Mouse (Mus musculus): ENCODE measurements around the gene Riox1.
"Not testable (repeated sequence)": the region's sequence is repeated elsewhere in the genome, so short reads cannot be mapped to it uniquely, and the experiment has no call there.

The Riox1 gene

DNA sequence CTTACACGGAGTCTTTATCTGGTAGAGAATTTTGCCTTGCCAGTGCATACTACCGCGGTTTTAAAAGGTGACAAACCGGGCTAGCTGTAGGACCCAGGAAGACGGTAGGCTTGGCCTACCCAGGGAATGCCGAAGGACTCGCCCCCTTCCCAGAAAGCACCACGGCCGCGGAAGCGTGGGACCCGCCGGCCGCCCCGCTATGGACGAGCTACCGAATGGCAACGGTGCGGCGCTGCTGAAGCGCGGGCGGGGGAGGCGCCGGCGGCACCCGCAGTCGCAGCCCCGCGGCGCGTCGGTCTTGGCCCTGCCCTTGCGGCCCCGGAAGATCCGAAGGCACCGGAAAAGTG lies at the start of gene Riox1:
Gene Riox1, plus strand, starts transcription at position 116 of the 347 bp plus-strand sequence.
- DNase-seq (ENCODE audit: low read depth): peak; percentile 85

DNA sequence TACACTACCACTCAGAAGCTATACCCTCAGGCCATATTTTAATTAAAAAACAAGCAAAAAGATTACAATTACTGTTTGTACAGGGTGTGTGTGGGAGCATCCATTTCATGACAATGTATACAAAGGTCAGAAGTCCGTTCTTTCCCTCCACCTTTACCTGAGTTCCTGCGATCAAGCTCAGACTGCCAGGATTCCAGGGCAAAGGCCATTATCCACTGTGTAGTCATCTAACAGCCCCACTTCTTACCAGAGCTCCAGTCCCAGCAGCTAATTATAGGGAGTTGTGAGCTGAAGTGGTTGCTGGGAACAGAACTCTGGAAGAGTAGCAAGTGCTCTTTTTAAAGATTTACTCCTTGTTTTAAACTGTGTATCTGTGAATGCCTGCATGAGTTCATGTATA lies 40.0 kb upstream of the Riox1 start:
- DNase-seq (ENCODE audit: low read depth): no peak

DNA sequence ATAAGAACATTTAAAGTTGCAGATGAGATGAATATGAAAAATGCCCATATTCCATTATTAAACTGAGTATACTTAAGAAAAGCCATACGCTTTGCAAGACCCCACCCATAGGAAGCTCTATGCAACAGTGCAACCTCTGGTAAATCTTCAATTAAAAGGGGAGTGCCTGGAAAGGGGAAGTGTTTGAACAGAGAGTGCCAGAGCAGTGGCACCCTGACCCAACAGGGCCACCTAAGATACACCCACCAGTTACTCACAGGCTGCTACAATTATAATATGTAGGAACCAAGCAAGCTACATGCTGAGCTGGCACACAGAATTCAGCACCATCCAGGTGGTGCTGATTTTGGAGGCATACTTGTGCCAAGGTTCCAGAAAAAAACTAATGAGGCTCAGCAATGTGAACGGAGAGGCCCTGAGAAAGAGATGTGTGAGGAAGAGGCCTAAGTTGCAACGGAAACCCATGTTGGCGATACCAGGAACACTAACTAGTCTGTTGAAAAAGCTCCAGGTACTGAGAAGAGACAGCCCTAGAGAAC lies 36.1 kb upstream of the Riox1 start:
- DNase-seq (ENCODE audit: low read depth): peak; percentile 30

DNA sequence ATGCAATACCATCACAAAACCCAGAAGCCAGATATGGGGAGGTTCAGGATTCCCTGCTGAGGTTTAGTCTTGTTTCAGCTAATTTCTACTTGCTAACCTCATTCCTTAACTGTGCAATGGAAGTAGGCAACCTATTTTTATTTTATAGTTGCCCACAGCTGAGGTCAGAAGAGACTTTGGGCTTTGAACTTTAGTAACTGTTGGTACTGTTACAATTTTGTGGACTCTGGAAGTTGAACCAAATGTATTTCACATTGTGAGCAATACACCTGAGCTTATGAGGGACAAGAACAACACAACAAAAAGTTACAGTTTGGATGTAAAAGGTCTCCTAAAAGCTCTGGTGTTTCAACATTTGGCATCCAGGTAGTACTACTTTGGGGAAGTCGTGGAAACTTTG lies 35.6 kb upstream of the Riox1 start:
- DNase-seq (ENCODE audit: low read depth): no peak

DNA sequence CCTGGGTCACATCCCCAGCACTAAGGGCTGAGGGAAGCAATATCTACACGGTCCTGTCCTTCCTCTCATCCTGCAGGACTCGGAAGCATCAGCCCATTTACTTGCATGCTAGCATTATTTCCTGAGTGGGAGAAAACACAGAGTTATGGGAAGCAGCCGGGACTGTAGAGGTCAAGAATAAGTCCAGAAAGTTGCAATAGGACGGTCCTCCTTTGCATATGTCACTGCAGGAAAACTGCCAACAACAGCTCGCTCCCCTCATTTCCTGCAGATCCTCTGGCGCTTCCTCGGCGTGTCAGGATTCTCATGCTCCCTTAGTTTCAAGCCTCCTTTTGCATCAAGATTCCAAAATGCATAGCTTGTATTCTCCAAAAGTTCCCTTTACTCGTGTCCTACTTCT lies 33.5 kb upstream of the Riox1 start:
- no peak for DNase-seq (ENCODE audit: low read depth)

DNA sequence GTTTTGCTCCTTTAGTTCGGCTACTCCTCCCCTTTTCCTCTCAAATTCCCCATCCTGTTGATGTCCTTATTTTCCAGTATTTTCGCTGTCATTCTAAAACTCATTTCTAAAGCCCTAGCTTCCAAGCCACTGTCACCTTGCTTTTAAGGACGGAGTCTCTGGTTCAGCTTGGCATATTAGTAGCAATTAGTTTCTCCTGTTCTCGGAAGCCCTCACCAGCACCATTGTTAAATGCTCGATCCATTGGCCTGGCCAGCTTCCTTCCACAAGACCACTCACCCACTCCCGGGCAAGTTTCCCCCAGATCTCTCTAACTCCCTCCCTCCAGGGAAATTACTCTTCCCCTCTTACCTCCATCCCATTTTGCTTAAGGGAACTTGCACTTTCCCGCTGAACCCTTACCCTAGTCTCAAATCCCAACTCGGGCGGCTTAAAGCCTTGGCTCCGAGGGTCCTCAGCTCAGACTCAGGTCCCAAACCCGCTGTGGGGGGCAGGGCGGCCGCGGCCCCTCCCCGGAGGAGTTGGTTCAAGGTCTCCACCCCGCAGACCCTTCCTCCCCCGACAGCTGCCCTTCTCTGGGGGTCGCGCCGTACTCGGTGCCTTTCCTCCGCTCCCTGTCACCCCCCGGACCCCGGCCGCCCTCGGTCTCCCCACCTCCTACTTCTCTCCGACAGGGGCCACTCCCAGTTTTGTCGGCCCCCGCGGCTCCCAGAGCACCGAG lies 29.5 kb upstream of the Riox1 start:
- DNase-seq (ENCODE audit: low read depth): no peak

DNA sequence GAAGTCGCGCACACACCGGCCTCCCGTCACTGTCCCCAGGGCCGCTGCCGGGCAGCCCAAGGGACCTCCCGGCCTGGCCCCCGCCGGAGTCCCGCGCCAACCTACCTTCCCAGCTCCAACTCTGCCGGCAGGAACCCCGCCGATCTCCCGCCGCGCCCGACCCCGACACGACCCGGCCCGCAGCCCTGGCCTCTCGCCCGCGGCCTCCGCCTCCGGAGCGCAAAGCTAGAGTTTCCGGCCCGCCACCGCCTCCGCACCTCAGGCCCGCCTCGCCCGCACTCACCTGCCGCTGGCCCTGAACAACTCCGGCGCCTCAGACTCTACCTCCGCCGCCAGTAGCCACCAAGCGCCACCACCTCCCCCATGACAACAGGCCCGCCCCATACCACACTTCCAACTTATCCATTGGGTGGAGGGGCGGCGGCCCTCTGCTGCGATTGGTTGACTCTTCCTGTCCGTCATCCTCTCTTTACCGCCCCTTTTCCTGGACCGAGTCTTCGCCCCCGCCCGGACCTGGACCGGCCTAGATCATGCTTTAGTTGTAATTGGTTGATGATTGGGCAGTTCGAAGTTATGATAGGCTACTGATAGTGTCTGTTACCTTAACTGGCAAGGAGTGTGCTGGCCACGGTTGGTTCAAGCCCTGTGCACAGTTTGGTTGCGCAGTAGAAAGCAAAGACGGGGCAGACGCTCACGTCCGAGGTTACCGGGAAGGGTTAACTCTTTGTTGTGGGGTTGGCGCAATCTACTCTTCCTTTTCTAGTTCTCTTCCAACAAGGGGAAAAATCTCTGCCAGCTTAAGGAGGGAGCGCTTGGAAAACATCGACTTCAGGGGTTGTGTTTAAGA lies 28.6 kb upstream of the Riox1 start, which contains the start of gene Numb:
Gene Numb, minus strand, starts transcription at position 400 of the 847 bp plus-strand sequence.
- peak; percentile 100 for DNase-seq (ENCODE audit: low read depth)

DNA sequence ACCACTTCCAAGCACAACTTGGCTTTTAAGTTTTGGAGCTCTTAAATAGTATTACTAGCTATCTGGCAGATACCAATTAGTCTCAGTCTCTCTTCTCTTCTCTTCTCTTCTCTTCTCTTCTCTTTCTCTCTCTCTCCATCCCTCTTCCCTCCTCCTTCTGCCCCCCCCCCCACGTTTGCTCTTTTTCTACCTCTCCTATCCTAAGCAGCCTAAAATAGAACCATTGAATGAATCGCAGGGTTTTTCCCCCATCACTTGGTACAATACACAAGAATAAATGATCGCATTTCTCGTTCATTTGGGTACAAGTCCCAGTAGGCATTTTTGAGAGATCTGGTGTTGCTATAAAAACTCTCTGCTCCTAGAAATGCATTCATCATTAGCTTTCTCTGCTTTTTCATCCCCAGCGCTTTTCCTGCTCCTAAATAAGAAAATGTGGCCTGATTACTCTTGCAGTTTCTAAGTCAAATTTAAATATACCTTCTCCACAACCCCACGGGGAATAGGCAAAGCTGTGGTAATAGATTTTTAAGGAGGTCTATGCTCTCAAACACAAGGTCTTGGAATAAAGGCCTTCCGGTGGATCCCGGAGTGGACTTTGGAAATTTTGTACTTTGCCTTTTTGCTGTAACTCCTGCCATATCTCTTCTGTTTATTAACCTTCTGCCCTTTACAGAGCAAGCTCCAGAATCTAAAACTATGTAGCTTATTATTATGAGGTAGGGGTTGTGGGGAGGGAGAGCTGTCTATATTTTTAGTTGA lies 27.5 kb upstream of the Riox1 start:
- no peak for DNase-seq (ENCODE audit: low read depth)

DNA sequence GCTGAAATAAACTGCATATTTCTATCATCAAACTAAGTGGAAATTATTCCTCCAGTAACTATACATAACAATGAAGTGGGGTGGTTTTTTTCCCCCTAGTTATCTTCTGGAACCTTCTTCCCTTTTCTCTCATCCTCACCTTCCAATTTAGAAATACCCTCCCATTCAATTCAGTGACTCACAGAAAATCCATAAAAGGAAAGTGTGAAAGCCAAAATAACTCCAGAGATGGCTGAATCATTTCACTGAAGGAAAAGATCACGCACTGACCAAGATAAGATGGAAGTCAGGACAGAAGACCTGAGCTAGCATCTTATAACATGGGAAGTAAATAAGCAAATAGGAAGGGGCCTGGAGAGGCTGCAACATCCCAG lies 26.9 kb upstream of the Riox1 start:
- DNase-seq (ENCODE audit: low read depth): no peak

DNA sequence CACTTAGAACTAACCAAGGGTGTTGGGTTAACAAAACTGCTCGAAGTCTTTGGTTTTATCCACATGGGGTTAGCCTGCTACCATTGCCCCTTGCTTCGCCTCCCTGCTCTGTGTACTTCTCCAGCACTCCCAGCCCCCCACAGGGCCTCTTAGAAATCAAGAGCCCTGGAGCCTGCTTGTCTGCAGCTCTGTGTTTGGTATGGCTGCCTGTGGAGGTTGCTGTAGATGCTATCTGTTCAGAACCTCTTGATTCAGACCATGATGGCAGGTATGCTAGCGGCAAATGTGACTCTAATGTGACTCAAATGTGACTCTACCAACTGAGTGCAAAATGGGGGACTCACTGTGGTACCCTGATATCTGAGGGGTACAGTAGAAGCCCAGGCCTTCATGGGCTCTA lies 26.1 kb upstream of the Riox1 start:
- DNase-seq (ENCODE audit: low read depth): no peak

DNA sequence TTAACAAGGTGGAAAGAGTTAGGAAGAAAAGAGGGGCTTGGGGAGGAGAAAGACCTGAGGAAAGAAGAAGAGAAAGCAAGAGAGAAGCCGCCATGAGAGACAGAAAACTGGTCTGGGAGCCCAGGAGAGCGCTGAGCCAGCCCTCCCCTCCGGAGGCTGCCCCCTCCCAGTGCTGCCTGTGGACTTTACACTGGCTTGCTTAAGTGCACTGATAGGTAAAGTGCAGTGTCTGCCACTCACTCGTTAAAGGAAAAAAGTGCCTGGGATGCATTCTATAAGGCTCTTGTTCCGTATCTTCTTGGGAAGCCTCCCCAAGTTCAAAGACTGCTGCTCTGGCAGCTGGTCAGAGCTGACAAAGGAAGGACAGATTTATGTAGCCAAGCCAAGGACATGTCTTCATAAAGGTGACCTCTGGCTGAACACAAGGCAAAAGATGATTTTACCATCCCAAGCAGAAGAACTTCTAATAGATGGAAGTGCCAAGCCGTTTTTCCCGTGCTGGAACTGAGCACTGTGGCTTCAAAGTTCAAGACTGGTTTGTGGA lies 25.2 kb upstream of the Riox1 start:
- DNase-seq (ENCODE audit: low read depth): no peak

DNA sequence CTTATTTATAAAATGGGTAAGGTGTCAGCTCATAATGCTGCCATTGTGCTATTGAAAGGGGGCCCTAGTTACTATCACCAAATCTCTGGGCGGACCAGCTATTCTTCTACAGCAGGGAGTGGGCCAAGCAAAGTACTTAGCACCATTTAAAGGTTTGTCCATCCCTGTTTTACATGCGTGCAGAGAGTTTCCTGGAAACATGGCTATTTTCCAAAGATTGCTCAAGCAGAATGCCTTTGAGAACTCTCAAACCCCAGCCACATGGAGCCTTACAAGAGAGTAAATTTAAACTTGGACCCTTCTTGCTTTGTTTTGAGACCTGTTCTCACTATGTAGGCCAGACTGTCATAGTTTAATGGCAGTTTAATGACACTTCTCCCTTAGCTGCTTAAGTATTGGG lies 24.3 kb upstream of the Riox1 start:
- DNase-seq (ENCODE audit: low read depth): no peak

DNA sequence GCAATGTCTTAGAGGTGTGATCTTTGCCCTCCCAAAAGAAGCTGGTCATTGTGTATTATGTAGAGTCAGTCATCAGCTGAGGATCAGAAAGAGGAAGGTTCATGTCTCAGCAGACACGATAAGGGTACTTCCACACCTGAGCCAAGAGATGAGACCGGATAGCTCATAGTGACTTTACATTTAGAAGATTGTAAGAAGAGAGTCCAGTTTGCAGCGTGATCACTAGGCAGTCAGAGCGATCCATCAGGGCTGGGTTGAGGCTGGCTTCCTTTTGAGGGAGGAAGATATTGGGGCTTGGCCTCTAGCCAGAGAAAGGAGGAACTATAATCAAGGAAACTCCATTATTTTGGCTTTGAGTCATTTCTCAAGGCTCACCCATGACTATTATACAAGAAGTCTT lies 22.7 kb upstream of the Riox1 start:
- peak; percentile 69 for DNase-seq (ENCODE audit: low read depth)

DNA sequence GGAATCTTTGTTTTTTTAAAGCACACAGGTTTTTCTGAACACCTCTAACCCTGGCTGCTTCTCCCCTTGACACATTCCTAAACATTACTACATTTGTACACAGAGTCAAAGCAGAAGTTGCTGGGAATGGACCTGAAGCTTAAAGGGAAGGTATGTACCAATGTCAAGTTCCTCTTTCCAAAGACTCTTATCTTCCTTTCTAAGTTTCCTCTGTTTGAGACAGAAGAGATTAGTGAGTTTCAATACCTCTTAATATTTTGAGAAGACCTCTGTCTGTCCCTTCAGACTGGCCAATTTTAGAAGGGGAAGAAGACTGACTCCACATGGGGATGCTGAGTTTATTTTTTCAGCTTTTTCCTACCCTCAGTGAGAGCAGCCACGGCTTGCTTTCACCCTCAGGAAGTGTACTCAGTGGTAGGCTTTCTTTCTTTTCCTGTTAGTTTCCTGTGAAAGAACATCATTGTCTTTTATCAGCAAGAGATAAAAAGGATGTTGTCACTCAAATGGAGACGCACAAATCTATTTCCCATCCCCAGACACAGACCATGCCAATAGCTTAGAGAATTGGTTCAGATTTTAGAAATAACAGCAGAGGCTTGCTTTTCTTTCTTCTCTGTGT lies 21.1 kb upstream of the Riox1 start:
- peak; percentile 74 for DNase-seq (ENCODE audit: low read depth)

DNA sequence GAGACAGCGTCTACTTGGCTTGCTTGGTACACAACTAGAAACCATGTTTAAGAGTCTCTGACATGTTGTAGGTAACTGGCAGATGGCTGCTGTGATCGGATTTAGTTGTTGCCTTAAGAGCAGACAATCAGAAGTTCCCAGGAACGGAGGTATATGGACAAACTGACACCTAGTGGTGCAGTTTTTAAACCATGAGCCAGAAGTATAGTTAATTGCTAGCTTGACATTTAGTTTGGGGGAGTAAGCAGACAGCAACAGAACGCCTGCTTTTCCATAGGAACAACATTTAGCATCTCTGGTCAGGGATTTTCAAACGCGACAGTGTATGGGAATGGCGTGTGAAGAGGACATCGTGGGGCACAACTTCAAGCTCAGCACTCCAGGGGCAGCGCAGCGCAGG lies 12.8 kb upstream of the Riox1 start:
- peak; percentile 49 for DNase-seq (ENCODE audit: low read depth)

DNA sequence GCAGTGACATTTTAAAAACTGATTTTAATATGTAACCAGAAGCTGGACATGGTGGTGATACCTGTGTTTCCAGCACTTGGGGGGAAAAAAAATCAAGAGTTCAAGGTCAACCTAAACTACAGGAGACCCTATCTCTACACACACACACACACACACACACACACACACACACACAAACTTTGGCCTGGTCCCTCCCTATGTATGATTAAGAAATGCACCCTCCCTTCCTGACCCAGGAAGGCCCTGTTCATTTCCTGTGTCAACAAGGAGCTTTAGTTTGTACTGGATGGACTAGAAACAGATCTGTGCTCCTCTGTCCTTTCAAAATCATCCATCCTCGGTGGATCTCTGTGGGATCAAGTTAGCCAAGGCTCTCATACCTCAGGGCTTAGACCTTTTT lies 11.8 kb upstream of the Riox1 start:
- not testable (repeated sequence) for DNase-seq (ENCODE audit: low read depth)

DNA sequence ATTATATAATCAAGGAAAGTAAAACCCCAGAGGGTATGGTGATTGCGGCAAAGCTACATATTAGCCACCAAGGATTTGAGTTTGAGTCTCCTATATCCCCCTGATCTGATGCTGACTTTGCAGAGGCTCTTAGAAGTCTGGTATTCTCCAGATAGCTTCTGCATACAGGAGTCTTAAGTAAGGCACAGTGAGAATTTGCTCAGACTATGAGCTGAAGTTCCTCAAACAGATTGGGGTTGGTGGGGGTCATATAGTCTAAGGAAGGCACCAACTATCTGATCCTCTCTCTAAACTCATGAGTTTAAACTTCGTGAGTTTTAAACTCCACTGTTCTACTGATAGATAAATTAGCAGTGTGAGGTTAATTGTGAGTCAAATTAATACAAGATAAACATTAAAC lies 11.1 kb upstream of the Riox1 start:
- DNase-seq (ENCODE audit: low read depth): no peak

DNA sequence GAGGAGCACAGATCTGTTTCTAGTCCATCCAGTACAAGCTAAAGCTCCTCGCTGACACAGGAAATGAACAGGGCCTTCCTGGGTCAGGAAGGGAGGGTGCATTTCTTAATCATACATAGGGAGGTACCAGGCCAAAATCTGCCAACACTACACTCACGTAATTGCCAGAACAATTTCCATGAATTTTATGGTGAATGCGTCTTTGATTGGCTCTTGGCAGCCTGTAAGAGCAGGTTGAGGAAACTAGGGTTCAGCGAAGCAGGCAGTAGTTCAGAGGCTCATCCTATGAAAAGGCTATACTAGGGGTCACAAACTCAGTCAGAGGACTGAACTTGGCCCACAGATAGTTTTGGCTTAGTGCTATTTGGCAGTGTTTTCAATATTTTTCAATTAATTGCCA lies 10.4 kb upstream of the Riox1 start:
- DNase-seq (ENCODE audit: low read depth): no peak

DNA sequence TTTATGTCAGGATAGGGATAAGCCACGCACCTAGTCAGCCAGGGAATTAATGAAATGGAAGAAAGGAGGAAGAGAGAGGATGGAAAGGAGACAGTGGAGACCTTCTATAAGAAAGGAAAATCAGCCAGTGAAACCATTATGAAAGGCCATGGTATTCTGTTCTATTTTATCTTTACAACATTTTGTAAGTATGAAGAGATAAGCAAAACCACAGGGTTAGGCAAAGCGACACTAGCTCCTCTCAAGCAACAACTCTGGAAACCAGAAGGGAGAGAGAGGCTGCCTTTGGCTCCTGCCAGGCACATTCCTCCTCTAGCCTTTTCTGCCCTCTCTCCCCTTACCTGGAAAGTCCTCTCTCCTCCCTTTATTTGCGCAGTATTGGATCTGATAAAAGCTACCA lies 8.5 kb upstream of the Riox1 start:
- DNase-seq (ENCODE audit: low read depth): peak; percentile 58

DNA sequence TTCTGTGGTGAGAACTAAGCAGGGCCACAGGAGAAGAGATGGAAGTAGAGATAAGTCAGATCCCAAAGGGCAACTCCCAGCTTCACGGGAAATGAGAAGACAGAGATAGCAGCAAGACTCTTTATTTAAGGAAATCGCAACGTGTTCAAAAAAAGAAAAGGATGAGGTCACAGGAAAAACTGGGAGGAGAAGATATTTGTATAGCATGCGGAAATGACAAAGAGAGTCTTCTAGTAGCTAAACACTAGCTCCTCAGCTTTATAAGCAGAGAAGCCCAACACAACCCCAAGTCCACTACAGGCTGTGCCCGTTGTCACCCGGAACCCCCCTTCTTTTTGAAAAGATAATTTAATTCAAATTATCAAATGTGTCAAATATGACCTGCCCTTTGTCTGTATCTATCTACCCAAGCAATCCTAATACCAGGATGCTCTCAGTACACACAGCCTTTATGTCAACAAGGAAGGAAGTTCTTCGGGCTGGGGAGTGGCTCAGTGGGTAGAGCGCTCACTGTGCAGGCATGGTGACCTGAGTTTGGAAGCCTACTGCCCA lies 3.1 kb upstream of the Riox1 start:
- peak; percentile 86 for DNase-seq (ENCODE audit: low read depth)

DNA sequence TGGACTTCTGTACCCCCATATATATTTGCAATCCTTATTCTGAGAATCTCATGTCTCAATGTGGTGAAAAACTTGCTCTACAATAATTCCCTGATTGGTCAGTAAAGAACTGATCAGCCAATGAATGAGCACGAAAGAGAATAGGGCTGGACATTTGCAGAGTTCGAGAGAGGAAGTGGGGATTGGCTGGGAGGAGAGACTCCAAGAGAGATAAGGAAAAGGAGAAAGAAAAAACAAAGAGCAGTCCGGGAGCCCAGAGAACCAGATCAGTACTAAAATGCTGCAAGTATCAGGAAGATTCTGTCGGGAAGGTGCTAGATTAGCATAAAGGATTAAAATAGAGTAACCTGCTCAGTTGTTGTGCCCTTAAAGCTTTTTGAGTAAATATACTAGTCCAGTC lies 1.4 kb upstream of the Riox1 start:
- DNase-seq (ENCODE audit: low read depth): peak; percentile 89
